Mouse (Mus musculus): ENCODE measurements around the gene Hmcn1. TPM values are rescaled to one million over a fixed set of nuclear protein-coding genes. Genes with fewer than 3 reads are reported as not detected.

Hmcn1 gene
- polyA plus RNA-seq, 1 experiment from 2014 or later, result 6.3 TPM

DNA sequence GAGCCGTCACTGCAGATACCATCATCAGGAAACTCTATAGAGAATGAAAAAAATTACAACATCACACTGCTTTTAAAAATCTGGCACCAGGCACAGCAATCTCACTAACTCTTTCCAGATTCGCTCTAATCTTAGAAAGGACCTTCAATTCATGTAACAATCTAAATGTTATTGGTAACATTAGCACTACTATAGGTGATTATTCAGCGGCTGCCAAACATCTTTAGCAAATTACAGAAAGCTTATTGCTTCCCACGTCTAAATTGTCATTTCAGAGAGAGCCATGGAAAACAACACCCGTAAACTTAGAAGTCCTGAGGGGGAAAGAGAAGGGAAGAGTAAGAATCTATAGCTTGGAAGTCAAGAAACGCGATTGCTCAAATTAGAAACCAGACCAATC, 163.4 kb downstream of the Hmcn1 start:
- Histone ChIP-seq H3K4me1 (replicated peaks; ENCODE audit: control insufficient read depth, insufficient read depth, low read length) (no peaks in the 10 kb centered on the region), H3K9ac (ENCODE audit: low read length) (no peak overlapping the region), H3K4me2 (ENCODE audit: low read length) (no peak overlapping the region), H3K4me3 (ENCODE audit: low read depth, low read length) (no peak overlapping the region), H3K27ac (ENCODE audit: low read depth) (no peak overlapping the region), H3K27me3 (replicated peaks; ENCODE audit: control insufficient read depth, insufficient read depth, low read length) (no peaks in the 10 kb centered on the region), H3K9me3 (ENCODE audit: control insufficient read depth, low read length) (no peaks in the 10 kb centered on the region), H3K36me3 (ENCODE audit: control insufficient read depth, insufficient read depth, low read length) (no peaks in the 10 kb centered on the region)
- WGBS, result 75% methylated on average over 7 of the region's 7 CpGs
- DNase-seq (ENCODE audit: low spot score), result no peak
- no peak for ATAC-seq (replicated peaks; ENCODE audit: low FRiP score, low TSS enrichment, low read depth)

DNA sequence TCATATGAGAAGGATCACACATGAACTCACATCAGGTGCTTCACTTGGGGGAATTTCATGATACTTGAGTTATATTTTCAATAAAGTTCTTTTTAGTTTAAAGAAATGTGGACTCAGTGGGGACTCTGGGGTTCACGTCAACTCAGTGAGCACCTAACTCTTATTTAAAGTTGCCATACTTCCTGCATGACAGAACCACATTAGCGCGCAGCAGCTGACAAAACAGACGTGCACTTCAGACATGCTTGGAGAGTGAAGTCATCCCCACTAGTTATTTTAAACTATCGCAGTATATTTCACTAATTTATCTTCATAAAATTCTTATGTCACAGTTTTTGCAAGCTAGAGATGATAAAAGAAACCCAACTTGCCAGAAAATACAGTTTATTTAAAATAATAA, 166.1 kb downstream of the Hmcn1 start:
- H3K36me3 ChIP-seq (ENCODE audit: control insufficient read depth, insufficient read depth, low read length), result no peaks in the 10 kb centered on the region
- H3K27ac ChIP-seq (ENCODE audit: low read depth), result no peak overlapping the region
- H3K4me3 ChIP-seq (ENCODE audit: low read depth, low read length), result no peak overlapping the region
- no peak overlapping the region for H3K4me2 ChIP-seq (ENCODE audit: low read length)
- WGBS, result 45% methylated on average over 5 of the region's 5 CpGs
- no peaks in the 10 kb centered on the region for H3K27me3 ChIP-seq (replicated peaks; ENCODE audit: control insufficient read depth, insufficient read depth, low read length)
- ATAC-seq (replicated peaks; ENCODE audit: low FRiP score, low TSS enrichment, low read depth) (no peak), DNase-seq (ENCODE audit: low spot score) (no peak)
- H3K9me3 ChIP-seq (ENCODE audit: control insufficient read depth, low read length), result no peaks in the 10 kb centered on the region
- H3K9ac ChIP-seq (ENCODE audit: low read length), result no peak overlapping the region
- no peaks in the 10 kb centered on the region for H3K4me1 ChIP-seq (replicated peaks; ENCODE audit: control insufficient read depth, insufficient read depth, low read length)

DNA sequence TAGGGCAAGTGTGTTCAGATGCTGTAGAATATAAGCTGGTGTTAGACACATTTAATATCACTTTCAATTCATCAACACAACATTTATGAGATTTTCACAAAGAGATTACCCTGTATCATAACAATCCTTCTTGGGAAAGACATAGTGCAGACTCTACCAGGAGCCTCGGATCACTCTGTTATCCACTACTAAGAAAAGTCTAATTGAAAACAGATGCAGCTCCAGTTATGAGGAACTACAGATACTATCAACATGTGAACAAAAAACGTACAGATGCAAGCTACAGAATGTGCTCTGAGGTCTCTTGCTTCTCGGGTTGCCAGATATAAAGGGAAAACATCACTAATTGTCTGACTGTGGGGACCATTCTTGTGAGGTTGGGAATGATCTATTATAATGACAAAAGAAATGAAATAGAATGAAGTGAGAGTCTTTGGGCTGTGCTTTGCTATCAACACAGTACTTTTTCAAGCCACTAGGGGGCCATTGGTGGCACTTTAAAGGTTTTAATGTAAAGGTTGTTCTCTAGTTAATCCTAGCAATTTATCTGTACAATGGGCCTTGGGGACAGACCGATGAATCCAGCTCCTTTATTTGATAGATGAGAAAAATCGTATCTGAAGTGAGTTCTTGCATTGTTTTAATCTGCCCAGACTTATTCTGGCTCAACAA, 168.8 kb downstream of the Hmcn1 start:
- no peak for ATAC-seq (replicated peaks; ENCODE audit: low FRiP score, low TSS enrichment, low read depth)
- 59% methylated on average over 5 of the region's 5 CpGs for WGBS
- DNase-seq (ENCODE audit: low spot score), result no peak
- H3K4me3 ChIP-seq (ENCODE audit: low read depth, low read length), result no peak overlapping the region
- no peak overlapping the region for H3K9ac ChIP-seq (ENCODE audit: low read length)
- no peaks in the 10 kb centered on the region for H3K27me3 ChIP-seq (replicated peaks; ENCODE audit: control insufficient read depth, insufficient read depth, low read length)
- no peaks in the 10 kb centered on the region for H3K36me3 ChIP-seq (ENCODE audit: control insufficient read depth, insufficient read depth, low read length)
- no peak overlapping the region for H3K4me2 ChIP-seq (ENCODE audit: low read length)
- no peak overlapping the region for H3K27ac ChIP-seq (ENCODE audit: low read depth)
- no peaks in the 10 kb centered on the region for H3K9me3 ChIP-seq (ENCODE audit: control insufficient read depth, low read length)
- H3K4me1 ChIP-seq (replicated peaks; ENCODE audit: control insufficient read depth, insufficient read depth, low read length), result no peaks in the 10 kb centered on the region

DNA sequence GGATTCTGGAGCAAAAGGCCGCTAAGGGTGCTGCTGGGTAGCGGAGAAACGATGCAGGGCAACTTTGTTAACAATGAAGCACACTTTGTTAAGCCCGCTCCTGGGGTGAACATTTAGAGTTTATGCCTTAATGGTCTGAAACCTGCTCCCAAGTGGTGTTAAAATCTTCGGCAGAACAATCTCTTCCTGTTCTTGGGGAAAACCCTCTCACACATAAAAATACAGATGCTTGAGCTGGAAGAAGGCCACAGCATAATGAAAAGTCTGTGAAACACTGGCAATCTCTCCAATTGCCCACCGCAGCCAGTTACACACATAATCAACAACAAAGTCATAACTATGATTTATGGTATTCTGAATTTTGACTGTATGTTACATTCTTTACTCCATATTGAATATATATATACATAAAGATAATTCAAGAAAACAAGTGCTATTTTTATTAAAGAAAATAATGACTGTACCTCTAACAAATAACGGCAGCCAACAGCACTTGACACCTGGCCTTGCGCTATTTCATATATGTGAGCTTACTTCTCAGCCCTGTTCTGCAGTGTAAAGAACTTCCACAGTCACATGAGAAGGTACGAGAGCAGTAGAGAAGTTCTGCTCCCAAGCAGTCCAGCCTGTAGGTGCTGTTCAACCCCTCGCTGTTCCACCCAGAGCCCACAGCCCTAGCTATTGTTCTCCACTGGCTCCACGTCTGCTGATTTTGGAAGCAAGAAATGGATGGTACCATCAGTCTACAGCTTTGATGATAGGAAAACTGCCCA, 177.0 kb downstream of the Hmcn1 start:
- 90% methylated on average over 11 of the region's 11 CpGs for WGBS
- Histone ChIP-seq H3K4me2 (ENCODE audit: low read length) (no peak overlapping the region), H3K27me3 (replicated peaks; ENCODE audit: control insufficient read depth, insufficient read depth, low read length) (no peaks in the 10 kb centered on the region), H3K36me3 (ENCODE audit: control insufficient read depth, insufficient read depth, low read length) (no peaks in the 10 kb centered on the region), H3K4me3 (ENCODE audit: low read depth, low read length) (no peak overlapping the region), H3K9ac (ENCODE audit: low read length) (no peak overlapping the region), H3K9me3 (ENCODE audit: control insufficient read depth, low read length) (no peaks in the 10 kb centered on the region), H3K4me1 (replicated peaks; ENCODE audit: control insufficient read depth, insufficient read depth, low read length) (no peaks in the 10 kb centered on the region), H3K27ac (ENCODE audit: low read depth) (no peak overlapping the region)
- DNase-seq (ENCODE audit: low spot score) (no peak), ATAC-seq (replicated peaks; ENCODE audit: low FRiP score, low TSS enrichment, low read depth) (no peak)

DNA sequence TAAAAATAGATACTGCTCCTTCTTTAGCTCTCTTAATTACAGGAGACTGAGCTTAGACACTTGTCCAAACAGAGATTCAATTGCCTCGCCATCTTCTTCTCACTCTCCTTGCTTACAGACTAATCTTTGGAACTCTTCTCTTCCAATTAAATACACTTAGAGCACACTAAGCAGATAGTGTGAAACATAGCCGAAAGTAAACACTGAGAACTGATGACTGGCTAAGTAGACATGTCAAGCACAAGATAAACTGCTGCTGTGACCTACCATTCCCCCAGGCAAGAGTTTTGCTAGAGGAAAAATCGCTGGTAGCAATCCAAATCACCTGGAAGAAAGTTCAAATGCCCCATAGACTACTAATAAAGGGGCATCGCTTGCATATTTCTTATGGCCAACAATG, 178.3 kb downstream of the Hmcn1 start:
- Histone ChIP-seq H3K9ac (ENCODE audit: low read length) (no peak overlapping the region), H3K9me3 (ENCODE audit: control insufficient read depth, low read length) (no peaks in the 10 kb centered on the region), H3K4me2 (ENCODE audit: low read length) (no peak overlapping the region), H3K4me3 (ENCODE audit: low read depth, low read length) (no peak overlapping the region), H3K27ac (ENCODE audit: low read depth) (no peak overlapping the region), H3K27me3 (replicated peaks; ENCODE audit: control insufficient read depth, insufficient read depth, low read length) (peaks cover 5% of the 10 kb centered on the region; the same call in 1 of the 2 replicates), H3K36me3 (ENCODE audit: control insufficient read depth, insufficient read depth, low read length) (no peaks in the 10 kb centered on the region), H3K4me1 (replicated peaks; ENCODE audit: control insufficient read depth, insufficient read depth, low read length) (no peaks in the 10 kb centered on the region)
- ATAC-seq (replicated peaks; ENCODE audit: low FRiP score, low TSS enrichment, low read depth), result no peak
- WGBS, result 33% methylated on average over 4 of the region's 4 CpGs
- DNase-seq (ENCODE audit: low spot score), result no peak

DNA sequence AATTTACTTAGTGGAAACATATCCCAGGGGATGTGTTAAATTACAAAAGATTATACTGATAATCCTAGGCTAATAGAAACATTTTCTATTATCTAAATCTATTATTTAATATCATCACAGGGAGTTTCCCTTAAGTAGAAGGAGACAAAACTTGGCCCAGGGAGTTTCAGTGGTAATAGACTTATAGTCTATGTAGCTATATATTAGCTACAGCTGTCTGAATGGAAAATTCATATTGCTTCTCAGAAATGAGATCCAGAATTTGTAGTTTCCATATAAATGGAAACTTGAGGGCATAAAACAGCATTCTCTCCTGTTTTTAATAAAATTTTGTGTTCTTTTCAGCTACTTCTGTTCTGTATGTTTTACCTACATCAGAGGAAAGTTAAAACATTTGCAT, 179.9 kb downstream of the Hmcn1 start:
- Histone ChIP-seq H3K4me2 (ENCODE audit: low read length) (no peak overlapping the region), H3K27ac (ENCODE audit: low read depth) (no peak overlapping the region), H3K9me3 (ENCODE audit: control insufficient read depth, low read length) (no peaks in the 10 kb centered on the region), H3K9ac (ENCODE audit: low read length) (no peak overlapping the region), H3K27me3 (replicated peaks; ENCODE audit: control insufficient read depth, insufficient read depth, low read length) (peaks cover 11% of the 10 kb centered on the region; the same call in 1 of the 2 replicates), H3K36me3 (ENCODE audit: control insufficient read depth, insufficient read depth, low read length) (no peaks in the 10 kb centered on the region), H3K4me3 (ENCODE audit: low read depth, low read length) (no peak overlapping the region), H3K4me1 (replicated peaks; ENCODE audit: control insufficient read depth, insufficient read depth, low read length) (no peaks in the 10 kb centered on the region)
- ATAC-seq (replicated peaks; ENCODE audit: low FRiP score, low TSS enrichment, low read depth), result no peak
- no peak for DNase-seq (ENCODE audit: low spot score)

DNA sequence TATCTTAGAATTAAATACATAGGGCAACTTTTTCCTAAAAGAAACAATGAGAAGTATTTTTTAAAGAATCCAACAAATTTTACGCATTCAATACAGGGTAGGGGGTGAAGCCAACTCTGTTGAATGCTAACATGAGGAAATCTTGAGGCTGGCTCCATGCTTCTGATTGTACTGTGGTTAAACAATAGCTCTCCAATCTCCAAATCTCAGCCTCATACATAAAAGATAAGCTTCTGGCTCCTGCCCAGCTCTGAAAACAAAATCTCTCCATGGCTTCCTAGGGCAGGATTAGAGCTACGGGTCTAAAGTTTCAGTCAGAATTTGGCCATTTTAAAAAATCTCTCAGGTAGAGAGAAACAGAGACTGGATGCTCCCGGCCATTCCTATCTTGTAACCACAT, 186.4 kb downstream of the Hmcn1 start:
- 81% methylated on average over 3 of the region's 3 CpGs for WGBS
- Histone ChIP-seq H3K4me2 (ENCODE audit: low read length) (no peak overlapping the region), H3K9me3 (ENCODE audit: control insufficient read depth, low read length) (no peaks in the 10 kb centered on the region), H3K4me1 (replicated peaks; ENCODE audit: control insufficient read depth, insufficient read depth, low read length) (peaks cover 4% of the 10 kb centered on the region; the same call in 1 of the 2 replicates), H3K36me3 (ENCODE audit: control insufficient read depth, insufficient read depth, low read length) (no peaks in the 10 kb centered on the region), H3K4me3 (ENCODE audit: low read depth, low read length) (no peak overlapping the region), H3K27me3 (replicated peaks; ENCODE audit: control insufficient read depth, insufficient read depth, low read length) (peaks cover 17% of the 10 kb centered on the region), H3K27ac (ENCODE audit: low read depth) (no peak overlapping the region), H3K9ac (ENCODE audit: low read length) (no peak overlapping the region)
- no peak for ATAC-seq (replicated peaks; ENCODE audit: low FRiP score, low TSS enrichment, low read depth)
- DNase-seq (ENCODE audit: low spot score), result no peak

DNA sequence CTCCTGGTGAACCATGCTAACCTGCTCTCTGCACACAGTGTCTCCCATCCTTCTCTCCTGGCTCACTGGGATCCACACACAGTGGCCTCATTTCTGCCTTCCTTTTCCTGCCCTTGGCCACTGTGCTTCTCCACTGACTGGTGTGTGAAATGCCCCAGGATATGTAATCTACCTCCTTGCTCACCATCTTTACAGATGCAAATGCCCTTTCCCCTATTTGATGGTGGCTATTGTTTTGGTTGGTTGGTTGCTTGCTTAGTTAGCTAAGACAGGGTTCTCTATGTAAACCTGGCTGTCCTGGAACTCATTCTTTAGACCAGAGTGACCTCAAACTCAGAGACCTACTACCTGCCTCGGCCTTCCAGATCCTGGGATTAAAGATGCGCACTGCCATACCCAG, 187.8 kb downstream of the Hmcn1 start:
- peaks cover 4% of the 10 kb centered on the region; the same call in 1 of the 2 replicates for H3K4me1 ChIP-seq (replicated peaks; ENCODE audit: control insufficient read depth, insufficient read depth, low read length)
- no peak overlapping the region for H3K27ac ChIP-seq (ENCODE audit: low read depth)
- no peaks in the 10 kb centered on the region for H3K36me3 ChIP-seq (ENCODE audit: control insufficient read depth, insufficient read depth, low read length)
- WGBS, result 90% methylated on average over 2 of the region's 2 CpGs
- H3K4me2 ChIP-seq (ENCODE audit: low read length), result no peak overlapping the region
- H3K9me3 ChIP-seq (ENCODE audit: control insufficient read depth, low read length), result no peaks in the 10 kb centered on the region
- ATAC-seq (replicated peaks; ENCODE audit: low FRiP score, low TSS enrichment, low read depth) (no peak), DNase-seq (ENCODE audit: low spot score) (no peak)
- no peak overlapping the region for H3K9ac ChIP-seq (ENCODE audit: low read length)
- H3K27me3 ChIP-seq (replicated peaks; ENCODE audit: control insufficient read depth, insufficient read depth, low read length), result peaks cover 20% of the 10 kb centered on the region
- H3K4me3 ChIP-seq (ENCODE audit: low read depth, low read length), result no peak overlapping the region

All from intestine, embryonic 14.5 days (tissue).